Mouse (Mus musculus): Measurements from ENCODE around the gene Slc50a1. TPM values are rescaled to one million over a fixed set of nuclear protein-coding genes. Genes with fewer than 3 reads are reported as not detected.
A peak's percentile ranks its signal among the peaks of the same experiment; 100 is the strongest.

The Slc50a1 gene
- polyA plus RNA-seq, 1 experiment from 2014 or later: 17.8 TPM

DNA sequence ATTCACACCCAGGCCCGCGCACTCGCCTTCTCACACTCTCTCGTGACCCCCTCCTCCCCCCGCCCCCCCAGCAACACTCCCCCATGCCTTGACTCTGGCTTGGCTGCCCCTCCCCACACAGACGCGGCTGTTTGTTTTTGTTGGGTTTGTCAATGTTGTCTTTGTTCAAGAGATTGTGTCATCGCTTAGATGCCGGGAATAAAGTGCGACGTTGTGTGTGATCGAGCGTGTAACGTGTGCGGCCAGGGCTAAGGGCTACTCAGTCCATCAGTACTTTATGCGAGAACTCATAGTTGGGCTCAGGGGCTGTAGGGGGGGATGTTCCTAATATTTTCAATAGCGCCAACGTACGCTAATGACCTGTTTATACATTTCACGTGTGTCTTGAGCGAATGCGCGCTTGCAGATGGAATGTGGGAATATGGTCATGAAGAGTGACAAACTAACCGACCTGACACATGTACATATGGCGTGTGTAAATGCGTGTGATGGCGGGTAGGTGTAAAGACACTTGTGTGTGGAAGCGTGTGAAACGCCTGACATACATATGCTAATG lies 9.8 kb upstream of the Slc50a1 start:
- peak overlapping the region; percentile 64 for H3K27ac ChIP-seq (replicated peaks)
- H3K27me3 ChIP-seq: peaks cover 89% of the 10 kb centered on the region
- H3K4me1 ChIP-seq (replicated peaks): peaks cover 30% of the 10 kb centered on the region
- no peaks in the 10 kb centered on the region for H3K36me3 ChIP-seq (replicated peaks)
- no peak overlapping the region for H3K9ac ChIP-seq
- peak; percentile 29 for ATAC-seq (ENCODE audit: insufficient read depth)
- peak overlapping the region; percentile 52 for H3K4me3 ChIP-seq (replicated peaks)
- H3K9me3 ChIP-seq (replicated peaks): no peaks in the 10 kb centered on the region
- WGBS (ENCODE audit: insufficient replicate concordance): under 1% methylated on average over 29 of the region's 29 CpGs
- peak overlapping the region; percentile 69 for H3K4me2 ChIP-seq

DNA sequence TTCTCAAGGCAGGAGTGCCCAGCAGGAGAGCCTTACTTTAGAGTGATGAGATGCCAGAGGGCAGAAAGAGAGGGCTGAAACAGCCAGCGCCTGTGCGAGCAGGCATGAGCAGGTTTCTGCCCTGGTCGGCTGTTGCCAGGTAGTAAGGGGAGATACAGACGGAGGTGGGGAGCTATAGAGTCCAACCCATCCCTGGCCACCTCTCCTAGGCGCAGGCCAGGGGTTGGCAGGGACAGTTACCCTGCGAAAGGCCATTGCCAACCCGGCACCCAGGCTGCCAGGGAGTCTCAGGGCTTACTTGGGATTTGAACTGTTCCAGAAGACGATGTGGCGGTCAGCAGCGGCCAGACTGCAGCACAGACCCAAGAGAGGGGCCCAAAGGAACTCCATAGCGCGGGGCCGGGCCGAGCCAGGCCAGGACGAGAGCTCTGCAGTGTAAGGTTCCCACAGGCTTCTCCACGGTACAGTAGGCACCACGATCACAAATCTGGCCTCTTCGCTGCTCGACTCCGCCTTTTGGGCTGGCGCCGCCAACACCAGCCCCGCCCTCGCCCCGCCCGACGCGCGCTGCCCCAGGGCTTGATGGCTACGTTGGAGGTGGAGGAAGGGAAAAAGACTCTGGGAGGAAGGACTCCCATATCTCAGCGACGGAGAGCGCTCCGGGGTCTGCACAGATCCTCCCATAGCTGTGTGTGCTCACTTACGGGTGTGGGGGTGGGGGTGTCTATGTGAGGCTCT lies 9.0 kb upstream of the Slc50a1 start:
- Histone ChIP-seq H3K9ac (peak overlapping the region; percentile 52), H3K27ac (replicated peaks) (peak overlapping the region; percentile 64), H3K27me3 (peaks cover 80% of the 10 kb centered on the region), H3K36me3 (replicated peaks) (no peaks in the 10 kb centered on the region), H3K4me1 (replicated peaks) (peaks cover 30% of the 10 kb centered on the region), H3K4me2 (peak overlapping the region; percentile 69), H3K9me3 (replicated peaks) (no peaks in the 10 kb centered on the region), H3K4me3 (replicated peaks) (peak overlapping the region; percentile 52)
- WGBS (ENCODE audit: insufficient replicate concordance): 3% methylated on average over 35 of the region's 35 CpGs
- peak; percentile 49 for ATAC-seq (ENCODE audit: insufficient read depth)

DNA sequence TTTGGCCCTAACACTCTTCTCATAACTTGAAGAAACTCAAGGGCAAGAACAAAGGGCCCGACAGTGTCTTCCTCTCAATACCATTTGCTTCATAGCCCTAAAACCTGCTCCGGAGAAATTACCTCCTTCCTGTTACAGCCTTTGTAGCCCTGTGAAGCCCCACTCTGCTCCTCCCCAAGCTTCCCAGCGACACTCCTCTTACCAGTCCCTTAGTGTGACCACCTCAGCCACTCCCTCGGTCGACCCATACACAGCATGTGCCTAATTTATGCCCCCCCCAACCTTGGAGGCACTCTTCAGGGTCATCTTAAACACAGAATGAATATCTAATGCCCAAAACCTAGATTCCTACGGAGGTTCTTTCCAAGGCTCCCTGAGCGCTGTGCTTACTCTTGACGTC lies 8.3 kb upstream of the Slc50a1 start:
- no peak overlapping the region for H3K9ac ChIP-seq
- WGBS (ENCODE audit: insufficient replicate concordance): 12% methylated on average over 8 of the region's 8 CpGs
- peaks cover 30% of the 10 kb centered on the region for H3K4me1 ChIP-seq (replicated peaks)
- H3K27ac ChIP-seq (replicated peaks): 0 out of 2 replicates have a peak overlapping the region, but pooled peaks have one; percentile 9
- no peaks in the 10 kb centered on the region for H3K9me3 ChIP-seq (replicated peaks)
- peak overlapping the region; percentile 69 for H3K4me2 ChIP-seq
- H3K4me3 ChIP-seq (replicated peaks): peak overlapping the region; percentile 52
- no peak for ATAC-seq (ENCODE audit: insufficient read depth)
- H3K36me3 ChIP-seq (replicated peaks): no peaks in the 10 kb centered on the region
- peaks cover 76% of the 10 kb centered on the region for H3K27me3 ChIP-seq

DNA sequence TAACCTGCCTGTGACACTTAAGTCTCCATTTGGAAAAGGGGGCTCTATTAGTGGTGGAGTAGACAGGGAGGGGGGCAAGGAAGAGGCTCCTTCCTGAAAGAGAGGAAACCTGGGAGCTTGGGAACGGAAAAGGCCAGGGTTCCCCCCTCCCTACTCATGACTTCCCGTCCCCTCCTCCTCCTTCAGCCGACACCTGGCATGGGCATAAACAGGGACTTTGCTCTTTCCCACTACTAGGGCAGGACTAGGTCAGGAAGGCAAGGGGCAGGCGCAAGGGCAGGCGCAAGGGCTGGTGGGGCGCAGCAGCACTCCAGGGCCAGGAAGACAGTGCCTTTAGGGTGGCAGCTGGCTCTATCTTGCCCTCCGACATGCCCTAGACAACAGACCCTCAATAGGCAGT lies 7.7 kb upstream of the Slc50a1 start:
- Histone ChIP-seq H3K4me2 (peak overlapping the region; percentile 69), H3K9me3 (replicated peaks) (no peaks in the 10 kb centered on the region), H3K27me3 (peaks cover 76% of the 10 kb centered on the region), H3K36me3 (replicated peaks) (no peaks in the 10 kb centered on the region), H3K4me3 (replicated peaks) (peak overlapping the region; percentile 52), H3K27ac (replicated peaks) (no peak overlapping the region), H3K4me1 (replicated peaks) (peaks cover 30% of the 10 kb centered on the region), H3K9ac (no peak overlapping the region)
- peak; percentile 24; the same call in 1 of the 2 replicates for ATAC-seq (ENCODE audit: insufficient read depth)
- 57% methylated on average over 7 of the region's 7 CpGs for WGBS (ENCODE audit: insufficient replicate concordance)

DNA sequence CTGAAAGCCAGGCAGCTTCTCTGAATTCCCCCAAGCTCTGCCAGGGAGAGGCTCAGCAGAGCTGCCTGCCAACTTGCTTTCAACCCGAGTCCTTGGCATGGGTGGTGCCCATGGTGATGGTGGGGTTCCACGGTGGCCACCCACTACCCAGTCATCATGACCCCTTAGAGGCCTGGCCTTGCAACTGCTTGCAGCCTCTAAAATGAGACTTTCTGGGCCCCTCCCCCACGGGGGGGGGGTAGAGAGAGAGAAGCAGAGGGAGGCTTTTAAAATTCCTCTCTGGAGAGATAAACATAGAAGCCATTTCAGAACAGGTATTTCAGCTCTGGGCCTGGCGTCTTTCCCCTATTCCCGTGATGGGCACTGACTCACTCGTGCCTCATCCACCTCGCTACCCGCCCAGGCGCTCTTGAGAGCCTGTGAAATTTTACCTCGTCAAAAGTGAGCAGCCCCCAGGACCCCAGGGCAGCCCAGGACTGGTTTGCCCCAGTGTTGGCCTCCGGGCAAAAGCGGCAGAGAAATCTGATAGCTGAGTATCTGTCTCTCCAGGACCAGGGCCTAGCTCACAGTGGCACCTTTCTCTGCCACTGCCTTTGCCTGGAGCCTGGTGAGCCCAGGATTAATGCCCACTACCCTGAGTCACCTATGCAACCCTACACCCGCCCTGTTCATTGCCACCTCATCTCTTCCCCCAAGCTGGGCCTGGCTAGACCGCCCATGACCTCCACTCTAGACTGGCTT lies 7.1 kb upstream of the Slc50a1 start:
- no peak overlapping the region for H3K9ac ChIP-seq

DNA sequence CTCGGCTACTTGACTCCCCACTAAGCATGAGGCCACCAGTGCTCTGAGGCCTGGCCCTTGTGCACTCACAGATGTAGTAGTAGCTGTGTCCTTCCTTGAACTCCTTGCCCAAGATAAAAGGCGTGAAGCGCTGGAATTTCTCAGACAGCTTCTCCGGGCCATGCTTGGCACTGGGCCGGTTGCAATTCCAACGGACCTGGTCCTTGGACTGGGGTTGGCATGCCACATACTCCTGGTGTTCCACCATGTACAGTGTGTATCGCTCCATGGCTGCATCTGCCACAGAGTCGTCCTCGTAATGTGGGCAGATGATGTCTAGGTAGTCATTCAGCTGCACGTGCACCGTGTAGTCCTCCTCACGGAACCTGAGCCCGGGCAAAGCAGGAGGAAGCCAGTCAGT lies 5.7 kb upstream of the Slc50a1 start:
- peaks cover 25% of the 10 kb centered on the region for H3K4me1 ChIP-seq (replicated peaks)
- H3K9ac ChIP-seq: no peak overlapping the region
- 72% methylated on average over 13 of the region's 13 CpGs for WGBS (ENCODE audit: insufficient replicate concordance)
- H3K27me3 ChIP-seq: peaks cover 70% of the 10 kb centered on the region
- no peak for ATAC-seq (ENCODE audit: insufficient read depth)
- H3K36me3 ChIP-seq (replicated peaks): no peaks in the 10 kb centered on the region
- no peak overlapping the region for H3K4me3 ChIP-seq (replicated peaks)
- no peaks in the 10 kb centered on the region for H3K9me3 ChIP-seq (replicated peaks)
- H3K27ac ChIP-seq (replicated peaks): no peak overlapping the region
- no peak overlapping the region for H3K4me2 ChIP-seq

More for the DNA sequence above, 7.1 kb upstream of the Slc50a1 start:
- Histone ChIP-seq H3K9me3 (replicated peaks) (no peaks in the 10 kb centered on the region), H3K4me3 (replicated peaks) (peak overlapping the region; percentile 52; the same call in 1 of the 2 replicates), H3K36me3 (replicated peaks) (no peaks in the 10 kb centered on the region), H3K27me3 (peaks cover 76% of the 10 kb centered on the region), H3K27ac (replicated peaks) (no peak overlapping the region), H3K4me2 (peak overlapping the region; percentile 69), H3K4me1 (replicated peaks) (peaks cover 30% of the 10 kb centered on the region)
- ATAC-seq (ENCODE audit: insufficient read depth): no peak
- 48% methylated on average over 14 of the region's 14 CpGs for WGBS (ENCODE audit: insufficient replicate concordance)

DNA sequence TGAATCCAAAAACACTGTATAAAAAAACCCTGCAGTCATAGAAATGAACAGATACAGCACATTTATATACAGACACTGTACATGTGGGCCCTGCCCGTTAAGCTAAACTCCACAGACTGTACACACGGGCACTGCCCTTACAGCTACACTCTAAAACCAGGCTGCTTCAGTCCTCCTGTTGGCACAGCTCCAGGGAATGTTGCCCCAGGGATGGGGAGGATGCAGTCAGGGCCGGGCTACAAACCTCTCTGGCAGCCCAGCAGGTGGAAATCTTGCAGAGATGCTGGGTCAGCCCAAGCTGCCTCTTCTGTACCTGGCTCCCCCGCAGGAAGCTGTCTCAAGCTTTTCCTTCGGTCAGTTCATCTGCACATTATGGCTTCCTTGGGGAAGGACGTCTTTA lies 1.4 kb upstream of the Slc50a1 start:
- Histone ChIP-seq H3K4me3 (replicated peaks) (no peak overlapping the region), H3K27ac (replicated peaks) (no peak overlapping the region), H3K27me3 (peaks cover 27% of the 10 kb centered on the region), H3K4me2 (no peak overlapping the region), H3K9me3 (replicated peaks) (no peaks in the 10 kb centered on the region), H3K9ac (no peak overlapping the region), H3K4me1 (replicated peaks) (peaks cover 36% of the 10 kb centered on the region), H3K36me3 (replicated peaks) (no peaks in the 10 kb centered on the region)
- ATAC-seq (ENCODE audit: insufficient read depth): no peak
- WGBS (ENCODE audit: insufficient replicate concordance): 56% methylated on average over 6 of the region's 6 CpGs

DNA sequence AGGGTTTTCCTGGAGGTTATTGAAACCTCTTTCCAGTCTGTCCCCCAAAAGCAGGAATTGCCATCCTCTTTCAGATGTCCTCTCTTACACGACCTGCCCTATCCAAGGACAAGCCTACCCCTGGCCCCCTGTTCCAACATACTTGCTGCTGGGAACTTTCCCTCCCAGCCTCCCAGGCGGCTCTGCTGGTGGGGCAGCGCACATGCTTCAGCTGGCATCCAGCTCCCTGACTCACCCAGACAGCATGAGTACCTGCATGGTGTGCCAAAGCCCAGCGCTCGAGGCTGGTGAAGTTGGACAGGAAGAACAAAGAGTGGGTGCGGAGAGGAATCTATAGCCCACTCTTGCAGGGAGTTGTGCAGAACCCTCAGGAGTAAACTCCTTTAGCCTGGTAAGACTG lies 521 bp upstream of the Slc50a1 start:
- Histone ChIP-seq H3K4me3 (replicated peaks) (no peak overlapping the region), H3K27ac (replicated peaks) (no peak overlapping the region)

DNA sequence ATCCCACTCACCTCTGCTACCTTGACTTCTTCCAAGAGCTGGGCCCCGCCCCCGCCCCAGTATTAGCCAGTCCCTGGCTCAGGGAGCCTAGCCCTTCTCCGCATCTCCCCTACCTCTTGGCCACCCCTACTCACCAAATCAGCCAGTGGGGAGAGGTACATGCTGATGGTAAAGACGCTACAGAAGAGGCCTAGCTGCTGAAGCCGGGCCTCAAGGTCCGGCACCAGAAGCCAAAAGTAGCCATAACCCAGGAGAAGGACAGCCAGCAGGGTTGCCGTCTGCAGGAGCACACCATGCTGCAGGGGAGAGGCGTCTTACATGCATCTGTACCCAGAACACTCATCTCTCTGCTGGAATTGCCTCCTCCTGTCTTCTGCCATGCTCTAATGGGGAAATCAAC lies 1.5 kb downstream of the Slc50a1 start:
- Histone ChIP-seq H3K4me1 (replicated peaks) (peaks cover 41% of the 10 kb centered on the region), H3K4me3 (replicated peaks) (0 out of 2 replicates have a peak overlapping the region, but pooled peaks have one; percentile 63), H3K27me3 (peaks cover 12% of the 10 kb centered on the region), H3K9me3 (replicated peaks) (no peaks in the 10 kb centered on the region), H3K4me2 (peak overlapping the region; percentile 76), H3K9ac (no peak overlapping the region), H3K27ac (replicated peaks) (no peak overlapping the region), H3K36me3 (replicated peaks) (no peaks in the 10 kb centered on the region)
- WGBS (ENCODE audit: insufficient replicate concordance): 81% methylated on average over 8 of the region's 8 CpGs
- ATAC-seq (ENCODE audit: insufficient read depth): no peak

More for the DNA sequence above, 521 bp upstream of the Slc50a1 start:
- ATAC-seq (ENCODE audit: insufficient read depth): no peak
- Histone ChIP-seq H3K27me3 (peaks cover 18% of the 10 kb centered on the region), H3K4me2 (peak overlapping the region; percentile 76), H3K9me3 (replicated peaks) (no peaks in the 10 kb centered on the region), H3K4me1 (replicated peaks) (peaks cover 41% of the 10 kb centered on the region), H3K9ac (no peak overlapping the region), H3K36me3 (replicated peaks) (no peaks in the 10 kb centered on the region)
- 65% methylated on average over 6 of the region's 6 CpGs for WGBS (ENCODE audit: insufficient replicate concordance)

DNA sequence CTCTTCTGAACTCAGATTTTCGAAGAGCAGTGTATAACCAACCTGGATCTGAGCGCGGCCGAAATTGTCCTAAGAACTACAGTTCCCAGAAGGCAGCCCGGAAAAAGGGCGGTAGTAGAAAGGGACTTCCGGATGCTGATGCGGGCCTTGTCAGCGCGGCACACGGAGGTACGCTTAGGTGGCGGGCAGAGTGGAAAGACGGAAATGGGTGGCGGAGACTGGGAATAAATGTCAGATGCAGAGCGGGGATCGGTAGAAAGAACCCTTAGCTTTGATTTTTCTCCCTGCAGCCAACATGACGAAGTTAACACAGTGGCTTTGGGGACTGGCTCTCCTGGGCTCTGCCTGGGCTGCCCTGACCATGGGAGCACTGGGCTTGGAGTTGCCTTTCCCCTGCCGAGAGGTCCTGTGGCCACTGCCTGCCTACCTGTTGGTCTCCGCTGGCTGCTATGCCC lies 3.9 kb downstream of the Slc50a1 start:
- 0% methylated on average over 20 of the region's 20 CpGs for whole genome bisulfite sequencing (ENCODE audit: insufficient replicate concordance)
- no peaks in the 10 kb centered on the region for H3K36me3 ChIP-seq (replicated peaks)
- peak overlapping the region; percentile 84 for H3K4me2 ChIP-seq
- H3K27me3 ChIP-seq: peaks cover 10% of the 10 kb centered on the region
- peak overlapping the region; percentile 43 for H3K27ac ChIP-seq (replicated peaks)
- peak; percentile 79 for ATAC-seq (ENCODE audit: insufficient read depth)
- H3K4me1 ChIP-seq (replicated peaks): peaks cover 41% of the 10 kb centered on the region
- no peaks in the 10 kb centered on the region for H3K9me3 ChIP-seq (replicated peaks)
- H3K4me3 ChIP-seq (replicated peaks): peak overlapping the region; percentile 69
- H3K9ac ChIP-seq: peak overlapping the region; percentile 73

DNA sequence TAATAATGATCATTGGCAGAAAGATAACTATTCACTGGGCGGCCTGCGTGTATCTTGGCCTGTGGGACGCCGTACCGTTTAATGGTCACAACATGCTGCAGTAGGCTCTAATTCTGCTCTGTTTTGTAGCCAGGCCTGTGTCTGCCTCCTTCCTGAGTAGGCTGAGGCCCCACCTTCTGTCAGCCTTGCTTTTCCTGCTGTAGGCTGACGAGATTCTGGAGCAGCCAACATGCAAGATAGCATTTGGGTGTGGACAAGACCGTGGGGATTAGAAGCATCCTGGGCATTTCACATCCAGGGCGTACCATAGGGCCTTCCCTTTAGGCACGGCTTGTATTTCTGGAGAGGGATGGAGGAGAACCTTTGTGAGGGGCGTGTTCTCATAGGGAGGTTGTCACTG lies 8.0 kb downstream of the Slc50a1 start:
- H3K36me3 ChIP-seq (replicated peaks): no peaks in the 10 kb centered on the region
- H3K27me3 ChIP-seq: peaks cover 22% of the 10 kb centered on the region
- H3K9ac ChIP-seq: no peak overlapping the region
- no peak overlapping the region for H3K27ac ChIP-seq (replicated peaks)
- H3K4me1 ChIP-seq (replicated peaks): peaks cover 12% of the 10 kb centered on the region
- no peak for ATAC-seq (ENCODE audit: insufficient read depth)
- no peak overlapping the region for H3K4me3 ChIP-seq (replicated peaks)
- H3K9me3 ChIP-seq (replicated peaks): no peaks in the 10 kb centered on the region
- H3K4me2 ChIP-seq: no peak overlapping the region
- WGBS (ENCODE audit: insufficient replicate concordance): 42% methylated on average over 10 of the region's 10 CpGs
